Mouse (Mus musculus) testis, adult 2 months (tissue): ENCODE results near the gene Pmfbp1.

Experiments used
- CTCF ChIP-seq: fragments of 200-500 bp; IDR thresholded peaks from 2 replicates; pipeline ENCODE4 v1.5.1; 2012; ENCODE audit warnings: low read depth, mild to moderate bottlenecking, inconsistent platforms, low read length, moderate library complexity; ENCODE audit not compliant: control insufficient read depth, insufficient read depth, insufficient replicate concordance
- POLR2A ChIP-seq: fragments of 200-500 bp; IDR thresholded peaks from 2 replicates; pipeline ENCODE4 v1.6.1; 2012; ENCODE audit warnings: low read depth, mild to moderate bottlenecking, inconsistent platforms, low read length, moderate library complexity; ENCODE audit not compliant: control insufficient read depth

- TF ChIP-seq CTCF (no peak), POLR2A (no peak)
Observed at GRCm38 (mm10) chr8:109457387-109457786, 36.4 kb upstream of the Pmfbp1 start.
